Mouse (Mus musculus): Measurements from ENCODE around the gene Mars2. TPM values are rescaled to one million over a fixed set of nuclear protein-coding genes. Genes with fewer than 3 reads are reported as not detected.

Mars2 gene
- polyA plus RNA-seq, 1 experiment from 2014 or later: 5.5 TPM

- no peaks in the 10 kb centered on the region for H3K4me1 ChIP-seq (replicated peaks; ENCODE audit: control insufficient read depth, insufficient read depth, low read length)
- no peaks in the 10 kb centered on the region for H3K27me3 ChIP-seq (replicated peaks; ENCODE audit: control insufficient read depth, insufficient read depth, low read length)
- H3K4me3 ChIP-seq (ENCODE audit: low read depth, low read length): no peak overlapping the region
- H3K9me3 ChIP-seq (ENCODE audit: control insufficient read depth, low read length): no peaks in the 10 kb centered on the region
- no peaks in the 10 kb centered on the region for H3K36me3 ChIP-seq (ENCODE audit: control insufficient read depth, insufficient read depth, low read length)
- DNase-seq (ENCODE audit: low spot score): no peak
- no peak overlapping the region for H3K9ac ChIP-seq (ENCODE audit: low read length)
- no peak overlapping the region for H3K27ac ChIP-seq (ENCODE audit: low read depth)
- ATAC-seq (replicated peaks; ENCODE audit: low FRiP score, low TSS enrichment, low read depth): no peak
- WGBS: 51% methylated on average over 2 of the region's 2 CpGs
- H3K4me2 ChIP-seq (ENCODE audit: low read length): no peak overlapping the region
These were observed 27.4 kb downstream of the Mars2 start for GRCm38 (mm10) chr1:55264385-55264784.

GRCm38 (mm10) chr1:55265447-55265846, 28.5 kb downstream of the Mars2 start:
- 64% methylated on average over 2 of the region's 2 CpGs for WGBS
- Histone ChIP-seq H3K4me3 (ENCODE audit: low read depth, low read length) (no peak overlapping the region), H3K4me1 (replicated peaks; ENCODE audit: control insufficient read depth, insufficient read depth, low read length) (no peaks in the 10 kb centered on the region), H3K27me3 (replicated peaks; ENCODE audit: control insufficient read depth, insufficient read depth, low read length) (no peaks in the 10 kb centered on the region), H3K9me3 (ENCODE audit: control insufficient read depth, low read length) (no peaks in the 10 kb centered on the region), H3K36me3 (ENCODE audit: control insufficient read depth, insufficient read depth, low read length) (no peaks in the 10 kb centered on the region), H3K27ac (ENCODE audit: low read depth) (no peak overlapping the region), H3K9ac (ENCODE audit: low read length) (no peak overlapping the region), H3K4me2 (ENCODE audit: low read length) (no peak overlapping the region)
- DNase-seq (ENCODE audit: low spot score) (no peak), ATAC-seq (replicated peaks; ENCODE audit: low FRiP score, low TSS enrichment, low read depth) (no peak)

- Histone ChIP-seq H3K4me1 (replicated peaks; ENCODE audit: control insufficient read depth, insufficient read depth, low read length) (no peaks in the 10 kb centered on the region), H3K4me3 (ENCODE audit: low read depth, low read length) (no peak overlapping the region), H3K4me2 (ENCODE audit: low read length) (no peak overlapping the region), H3K27ac (ENCODE audit: low read depth) (no peak overlapping the region), H3K36me3 (ENCODE audit: control insufficient read depth, insufficient read depth, low read length) (no peaks in the 10 kb centered on the region), H3K27me3 (replicated peaks; ENCODE audit: control insufficient read depth, insufficient read depth, low read length) (no peaks in the 10 kb centered on the region), H3K9me3 (ENCODE audit: control insufficient read depth, low read length) (no peaks in the 10 kb centered on the region), H3K9ac (ENCODE audit: low read length) (no peak overlapping the region)
- WGBS: 75% methylated on average over 9 of the region's 9 CpGs
- DNase-seq (ENCODE audit: low spot score) (no peak), ATAC-seq (replicated peaks; ENCODE audit: low FRiP score, low TSS enrichment, low read depth) (no peak)
These were observed 42.1 kb downstream of the Mars2 start for GRCm38 (mm10) chr1:55279081-55279480.

Other genes starting within 250 kb of the Mars2 start
- gene Sf3b1, start 209.7 kb upstream of the Mars2 start, polyA plus RNA-seq (2014; fragmentation: Nextera tagmentation; extraction: Ambion mirVana): 293 and 313 TPM in 2 replicates
- gene Coq10b, start 184.4 kb upstream of the Mars2 start, polyA plus RNA-seq (2014; fragmentation: Nextera tagmentation; extraction: Ambion mirVana): 16.2 and 19.8 TPM in 2 replicates
- 605 and 740 TPM in 2 replicates for gene Hspe1, start 149.0 kb upstream of the Mars2 start, polyA plus RNA-seq (2014; fragmentation: Nextera tagmentation; extraction: Ambion mirVana)
- 487 and 509 TPM in 2 replicates for gene Hspd1, start 148.9 kb upstream of the Mars2 start, polyA plus RNA-seq (2014; fragmentation: Nextera tagmentation; extraction: Ambion mirVana)
- 145 and 146 TPM in 2 replicates for gene Mob4, start 105.9 kb upstream of the Mars2 start, polyA plus RNA-seq (2014; fragmentation: Nextera tagmentation; extraction: Ambion mirVana)
- 9.4 and 14.8 TPM in 2 replicates for gene Rftn2, start 10.4 kb upstream of the Mars2 start, polyA plus RNA-seq (2014; fragmentation: Nextera tagmentation; extraction: Ambion mirVana)
- 0.18 and 0.22 TPM in 2 replicates for gene Boll, start 126.3 kb downstream of the Mars2 start, polyA plus RNA-seq (2014; fragmentation: Nextera tagmentation; extraction: Ambion mirVana)
- gene Plcl1, start 168.7 kb downstream of the Mars2 start, polyA plus RNA-seq (2014; fragmentation: Nextera tagmentation; extraction: Ambion mirVana): 2.0 and 2.1 TPM in 2 replicates

All from intestine, embryonic 14.5 days (tissue).